Mouse (Mus musculus) hindbrain, embryonic 13.5 days (tissue): Measurements from ENCODE around the gene Mink1. TPM values are rescaled to one million over a fixed set of nuclear protein-coding genes. Genes with fewer than 3 reads are reported as not detected.

ENCODE experiments used
- ATAC-seq: fragments of 200-750 bp; cut with Nextera tagmentation; 2 replicates; pipeline ENCODE4 v1.8.0; 2017; ENCODE audit warnings: moderate TSS enrichment; ENCODE audit not compliant: low FRiP score
- H3K27ac ChIP-seq: fragments of 300-500 bp; sonication (generic); 2 replicates; pipeline ENCODE4 v1.5.1; 2015; ENCODE audit warnings: inconsistent platforms, mild to moderate bottlenecking, moderate library complexity
- H3K27me3 ChIP-seq: fragments of 300-500 bp; sonication (generic); 2 replicates; pipeline ENCODE4 v1.6.1; 2015; ENCODE audit warnings: mild to moderate bottlenecking, inconsistent platforms
- H3K36me3 ChIP-seq: fragments of 300-500 bp; sonication (generic); 2 replicates; pipeline ENCODE4 v1.6.1; 2015; ENCODE audit warnings: mild to moderate bottlenecking, inconsistent platforms
- H3K4me1 ChIP-seq: fragments of 300-500 bp; sonication (generic); replicated peaks from 2 replicates; pipeline ENCODE4 v1.6.1; 2015; ENCODE audit warnings: inconsistent platforms
- H3K4me2 ChIP-seq: fragments of 300-500 bp; sonication (generic); 2 replicates; pipeline ENCODE4 v1.6.1; 2015; ENCODE audit warnings: inconsistent platforms, mild to moderate bottlenecking, moderate library complexity
- H3K4me3 ChIP-seq: fragments of 300-500 bp; sonication (generic); 2 replicates; pipeline ENCODE4 v1.5.1; 2015; ENCODE audit warnings: mild to moderate bottlenecking, inconsistent platforms
- H3K9ac ChIP-seq: fragments of 300-500 bp; sonication (generic); 2 replicates; pipeline ENCODE4 v1.6.1; 2015; ENCODE audit warnings: mild to moderate bottlenecking, inconsistent platforms
- H3K9me3 ChIP-seq: fragments of 300-500 bp; sonication (generic); 2 replicates; pipeline ENCODE4 v1.6.1; 2016; ENCODE audit warnings: inconsistent platforms
- WGBS: fragments of 180-500 bp; shearing (Covaris S2); methylation state at CpG from one replicate; pipeline ENCODE4 v1.1.7; 2015; 5-methylcytosine and 5-hydroxymethylcytosine counted together
- polyA plus RNA-seq: library from polyadenylated mRNA; unstranded; fragments of >200 nt; fragmentation: Nextera tagmentation; extraction: Ambion mirVana; gene quantifications from 2 replicates; pipeline ENCODE4 v1.2.1, GENCODE M21; 2015

The Mink1 gene
- polyA plus RNA-seq, 1 experiment from 2014 or later, result 14.2 TPM

DNA sequence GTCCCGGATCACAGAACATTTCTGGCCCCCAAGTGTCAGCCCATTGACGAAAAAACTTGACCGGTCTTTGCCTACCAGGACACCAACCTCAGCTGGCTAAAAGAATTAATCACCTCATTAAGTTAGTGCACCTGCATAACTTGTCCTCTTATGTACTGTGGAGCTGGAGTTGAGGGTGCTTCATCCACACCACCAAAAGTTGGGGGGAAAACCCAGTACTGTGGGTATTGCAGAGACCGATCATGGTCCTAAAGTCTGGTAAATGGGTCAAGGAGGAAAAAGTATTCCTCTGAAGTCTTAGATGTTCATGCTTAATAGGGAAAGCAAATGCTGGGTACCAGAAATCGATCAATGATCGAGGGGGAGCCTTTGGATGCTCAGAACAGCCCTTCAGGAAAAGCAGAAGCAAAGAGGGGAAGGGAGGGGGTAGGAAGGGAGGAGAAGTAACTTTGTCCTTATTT is 90.2 kb downstream of the Mink1 start:
- Histone ChIP-seq H3K4me1 (peaks cover 72% of the 10 kb centered on the region), H3K4me3 (peak overlapping the region; percentile 100), H3K27ac (peak overlapping the region; percentile 99), H3K9ac (peak overlapping the region; percentile 99), H3K4me2 (peak overlapping the region; percentile 89), H3K9me3 (no peaks in the 10 kb centered on the region), H3K27me3 (0 out of 2 replicates have a peak, but pooled peaks cover 4% of the 10 kb centered on the region), H3K36me3 (peaks cover 39% of the 10 kb centered on the region)
- ATAC-seq, result no peak
- 65% methylated on average over 6 of the region's 6 CpGs for WGBS

DNA sequence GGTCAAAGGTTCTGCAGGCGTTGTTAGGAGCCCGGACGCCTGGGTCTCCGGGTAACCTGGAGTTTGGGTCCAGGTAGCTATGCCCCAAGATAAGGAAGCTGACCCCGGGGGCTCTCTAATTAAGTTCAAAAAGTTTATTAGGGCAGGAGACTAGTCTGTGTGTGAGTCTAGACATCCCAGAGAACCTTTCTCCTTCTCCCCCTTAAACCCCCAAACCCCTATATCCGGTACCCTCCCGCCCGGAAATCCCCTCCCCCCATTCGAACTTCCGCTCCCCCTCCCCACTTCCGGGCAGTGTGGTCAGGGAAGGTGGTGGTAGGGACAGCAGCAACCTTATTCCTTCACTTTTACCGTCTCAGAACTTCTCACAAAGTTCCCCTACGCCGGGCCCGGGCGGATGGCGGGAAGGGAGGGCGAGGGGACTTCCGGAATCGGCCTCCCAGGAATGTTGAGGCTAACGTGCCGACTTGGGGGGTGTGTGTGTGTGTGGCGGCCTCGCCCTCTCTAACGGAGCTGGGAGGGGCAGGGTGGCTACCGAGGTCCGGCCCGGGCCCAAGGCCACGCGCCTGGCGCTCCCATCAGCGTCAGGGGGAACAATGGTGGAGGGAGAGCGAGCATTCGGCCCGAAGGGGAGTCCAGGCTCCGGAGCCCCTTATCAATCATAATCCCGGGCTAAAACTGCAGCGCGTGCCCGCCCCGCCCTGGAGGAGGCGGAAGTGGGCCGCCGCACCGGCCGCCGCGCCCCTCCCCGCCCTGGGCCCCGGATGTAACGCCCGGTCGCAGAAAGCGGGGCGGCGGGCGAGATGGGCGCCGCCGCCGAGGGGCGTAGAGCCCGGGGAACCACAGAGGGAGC is 90.9 kb downstream of the Mink1 start:
- WGBS, result under 1% methylated on average over 50 of the region's 63 CpGs
- Histone ChIP-seq H3K9me3 (no peaks in the 10 kb centered on the region), H3K4me2 (peak overlapping the region; percentile 89), H3K4me3 (peak overlapping the region; percentile 100), H3K27me3 (0 out of 2 replicates have a peak, but pooled peaks cover 4% of the 10 kb centered on the region), H3K36me3 (peaks cover 39% of the 10 kb centered on the region), H3K27ac (peak overlapping the region; percentile 99), H3K9ac (peak overlapping the region; percentile 99), H3K4me1 (peaks cover 65% of the 10 kb centered on the region)
- peak; percentile 60 for ATAC-seq

DNA sequence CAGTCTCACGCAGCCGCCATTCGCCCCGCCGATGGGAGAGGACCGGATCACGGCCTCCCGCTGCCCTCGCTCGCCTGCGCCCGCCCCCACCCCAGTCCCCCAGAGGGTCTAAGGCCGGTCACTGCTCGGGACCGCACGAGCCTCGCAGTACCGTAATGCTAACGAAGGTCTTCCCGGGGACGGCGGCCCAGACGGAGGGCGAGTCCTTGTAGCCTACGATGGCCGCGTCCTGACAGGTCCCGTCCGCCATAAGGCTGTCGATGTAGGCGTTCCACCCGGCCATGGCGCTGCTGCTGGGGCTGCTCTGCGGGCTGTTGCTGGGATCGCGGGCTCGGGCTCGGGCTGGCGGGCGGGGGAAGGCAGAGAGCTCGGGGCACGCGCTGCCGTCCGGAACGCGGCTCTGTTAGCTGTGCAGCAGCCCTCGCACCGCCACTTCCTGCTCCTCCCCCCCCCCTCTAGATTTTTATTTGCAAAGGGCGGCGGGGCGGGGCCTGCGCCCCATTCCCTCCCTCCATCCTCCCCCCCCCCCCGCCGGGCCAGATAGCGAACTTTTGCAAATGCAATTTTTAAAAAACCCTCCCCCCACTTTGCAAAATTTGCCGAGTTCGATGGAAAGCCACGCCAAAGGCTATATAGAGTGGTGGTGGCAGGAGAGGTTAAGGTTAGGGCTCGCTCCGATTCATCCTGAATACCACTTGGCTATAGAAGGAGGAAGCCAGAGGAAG is 91.7 kb downstream of the Mink1 start, which contains the start of gene Pfn1:
Pfn1 (minus strand) TSS at position 447 of the 725 bp plus-strand sequence.
- Histone ChIP-seq H3K4me1 (peaks cover 57% of the 10 kb centered on the region), H3K27me3 (0 out of 2 replicates have a peak, but pooled peaks cover 4% of the 10 kb centered on the region), H3K4me2 (peak within 1 kb of the TSS; percentile 89), H3K4me3 (peak within 1 kb of the TSS; percentile 100), H3K9me3 (no peaks in the 10 kb centered on the region), H3K27ac (peak within 1 kb of the TSS; percentile 99), H3K9ac (peak within 1 kb of the TSS; percentile 99), H3K36me3 (peaks cover 36% of the 10 kb centered on the region)
- ATAC-seq, result peak; percentile 55
- under 1% methylated on average over 53 of the region's 61 CpGs for WGBS

DNA sequence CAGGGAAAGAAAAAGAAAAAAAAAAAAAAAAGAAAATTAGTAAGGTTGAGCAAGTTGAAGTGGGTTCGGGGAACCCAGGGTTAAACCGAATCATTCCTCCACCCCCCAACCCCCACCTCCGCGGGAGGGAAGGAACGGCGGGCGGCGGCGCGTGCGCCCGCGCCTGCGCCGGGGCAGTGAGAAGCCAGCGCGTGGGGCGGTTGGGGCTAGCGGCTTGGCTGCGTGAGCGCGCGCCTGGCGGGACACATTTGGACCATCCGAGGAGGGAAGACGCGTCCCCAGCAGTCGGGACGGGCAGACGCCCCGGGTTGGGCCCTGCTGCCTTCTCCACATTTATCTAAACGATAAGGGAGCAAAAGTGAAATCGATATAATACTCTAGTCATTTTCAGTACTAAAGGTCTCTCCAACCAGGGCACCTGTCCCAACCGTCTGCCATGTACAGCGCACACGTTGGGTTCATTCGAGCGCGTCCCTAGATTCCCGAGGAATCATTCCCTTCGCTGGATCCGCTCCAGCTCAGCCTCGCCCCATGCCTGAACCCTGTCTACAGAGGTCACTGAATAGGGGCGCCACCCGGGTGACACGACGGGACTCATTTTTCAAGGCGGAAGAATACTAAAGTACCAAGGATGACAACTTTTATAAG is 92.4 kb downstream of the Mink1 start:
- Histone ChIP-seq H3K9ac (peak overlapping the region; percentile 99), H3K27ac (peak overlapping the region; percentile 99), H3K27me3 (0 out of 2 replicates have a peak, but pooled peaks cover 4% of the 10 kb centered on the region), H3K4me2 (peak overlapping the region; percentile 89), H3K4me3 (peak overlapping the region; percentile 100), H3K4me1 (peaks cover 52% of the 10 kb centered on the region), H3K36me3 (peaks cover 33% of the 10 kb centered on the region), H3K9me3 (no peaks in the 10 kb centered on the region)
- peak; percentile 61 for ATAC-seq
- WGBS, result under 1% methylated on average over 48 of the region's 48 CpGs

DNA sequence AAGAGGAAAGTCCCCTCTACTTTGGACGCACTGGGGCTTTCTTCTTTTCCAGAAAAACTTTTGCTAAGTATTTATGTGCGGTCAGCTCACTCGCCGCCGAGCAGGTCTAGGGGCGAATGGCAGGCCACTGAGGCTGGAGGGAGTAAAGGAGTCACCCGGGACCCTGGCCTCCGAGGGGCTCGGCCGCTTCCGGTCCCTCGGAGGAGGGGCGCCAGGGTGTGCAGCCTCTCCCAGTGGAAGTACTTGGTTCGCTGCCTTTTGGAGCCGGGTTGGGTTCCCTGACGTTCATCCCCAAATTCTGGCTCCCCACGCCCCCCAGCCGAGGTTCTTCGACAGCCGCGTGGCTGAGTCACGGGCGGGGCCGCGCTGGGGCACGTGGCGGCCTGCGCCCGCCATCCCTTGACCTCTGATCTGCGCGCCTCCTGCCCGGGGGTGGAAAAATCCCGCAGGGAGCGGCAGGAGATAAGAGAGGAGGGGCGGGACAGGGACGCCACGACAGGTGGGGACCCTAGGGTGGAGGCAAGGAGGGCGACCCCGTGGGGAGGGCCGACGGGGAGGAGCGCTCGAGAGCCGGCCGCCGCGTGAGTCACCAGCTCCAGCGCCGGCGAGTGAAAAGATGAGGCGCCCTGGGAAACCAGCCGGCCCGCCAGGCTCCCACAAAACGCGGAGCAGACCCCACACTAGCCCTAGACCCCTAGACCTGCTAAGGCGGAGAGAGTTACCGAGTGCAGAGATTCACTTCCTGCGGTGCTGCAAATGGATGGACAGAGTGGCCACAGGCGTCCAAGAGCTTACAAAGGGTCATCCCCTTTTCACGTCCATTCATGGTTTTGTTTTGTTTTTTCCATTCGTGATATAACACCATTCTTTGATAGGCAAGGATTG is 93.1 kb downstream of the Mink1 start:
- H3K9ac ChIP-seq, result peak overlapping the region; percentile 99
- H3K4me3 ChIP-seq, result peak overlapping the region; percentile 100
- ATAC-seq, result no peak
- peak overlapping the region; percentile 89 for H3K4me2 ChIP-seq
- peaks cover 30% of the 10 kb centered on the region for H3K36me3 ChIP-seq
- peaks cover 46% of the 10 kb centered on the region for H3K4me1 ChIP-seq
- WGBS, result under 1% methylated on average over 61 of the region's 61 CpGs
- peak overlapping the region; percentile 99 for H3K27ac ChIP-seq
- H3K27me3 ChIP-seq, result 0 out of 2 replicates have a peak, but pooled peaks cover 4% of the 10 kb centered on the region
- no peaks in the 10 kb centered on the region for H3K9me3 ChIP-seq

GRCm38 (mm10) chr11:70656456-70656927 is 93.8 kb downstream of the Mink1 start:
- 0 out of 2 replicates have a peak overlapping the region, but pooled peaks have one; percentile 99 for H3K27ac ChIP-seq
- peaks cover 30% of the 10 kb centered on the region for H3K36me3 ChIP-seq
- peak overlapping the region; percentile 99 for H3K9ac ChIP-seq
- H3K4me1 ChIP-seq, result peaks cover 41% of the 10 kb centered on the region
- H3K4me3 ChIP-seq, result peak overlapping the region; percentile 100
- no peaks in the 10 kb centered on the region for H3K9me3 ChIP-seq
- 0 out of 2 replicates have a peak, but pooled peaks cover 4% of the 10 kb centered on the region for H3K27me3 ChIP-seq
- H3K4me2 ChIP-seq, result peak overlapping the region; percentile 89
- WGBS, result 3% methylated on average over 16 of the region's 16 CpGs
- no peak for ATAC-seq

DNA sequence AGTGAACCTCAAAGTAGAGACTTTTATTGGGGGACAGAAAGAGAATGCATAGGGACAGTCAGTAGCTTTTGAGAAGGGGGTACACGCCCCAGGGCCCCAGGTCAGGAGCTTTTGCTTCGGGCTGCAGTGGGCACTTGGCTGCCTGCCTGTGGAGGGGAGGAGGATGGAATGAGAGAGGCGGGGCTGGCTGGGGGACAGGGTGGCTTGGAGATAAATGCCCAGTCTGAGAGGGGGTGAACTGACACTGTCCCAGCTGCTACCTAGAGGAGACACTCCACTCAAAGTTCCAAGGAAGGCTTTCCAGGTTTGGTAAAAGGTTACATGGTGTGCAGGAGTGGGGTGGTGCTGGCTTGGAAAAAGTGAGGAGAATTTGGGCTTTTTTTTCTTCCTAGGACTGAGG is 94.3 kb downstream of the Mink1 start, which contains the start of gene Eno3:
Eno3 (plus strand) TSS at position 239 of the 400 bp plus-strand sequence.
- peak within 1 kb of the TSS; percentile 100 for H3K4me3 ChIP-seq
- H3K4me2 ChIP-seq, result peak within 1 kb of the TSS; percentile 89
- no peak for ATAC-seq
- WGBS, result 7% methylated on average over 3 of the region's 3 CpGs
- peak within 1 kb of the TSS; percentile 99 for H3K9ac ChIP-seq
- peaks cover 28% of the 10 kb centered on the region for H3K36me3 ChIP-seq
- H3K27me3 ChIP-seq, result 0 out of 2 replicates have a peak, but pooled peaks cover 4% of the 10 kb centered on the region
- H3K27ac ChIP-seq, result peak within 1 kb of the TSS; percentile 99; the same call in 1 of the 2 replicates
- no peaks in the 10 kb centered on the region for H3K9me3 ChIP-seq
- H3K4me1 ChIP-seq, result peaks cover 37% of the 10 kb centered on the region

GRCm38 (mm10) chr11:70657573-70657972 is 94.9 kb downstream of the Mink1 start:
- Histone ChIP-seq H3K27ac (no peak overlapping the region), H3K4me3 (no peak overlapping the region), H3K4me2 (no peak overlapping the region), H3K27me3 (0 out of 2 replicates have a peak, but pooled peaks cover 4% of the 10 kb centered on the region), H3K9ac (no peak overlapping the region), H3K36me3 (peaks cover 29% of the 10 kb centered on the region), H3K9me3 (no peaks in the 10 kb centered on the region), H3K4me1 (peaks cover 31% of the 10 kb centered on the region)
- 60% methylated on average over 6 of the region's 6 CpGs for WGBS
- ATAC-seq, result no peak

DNA sequence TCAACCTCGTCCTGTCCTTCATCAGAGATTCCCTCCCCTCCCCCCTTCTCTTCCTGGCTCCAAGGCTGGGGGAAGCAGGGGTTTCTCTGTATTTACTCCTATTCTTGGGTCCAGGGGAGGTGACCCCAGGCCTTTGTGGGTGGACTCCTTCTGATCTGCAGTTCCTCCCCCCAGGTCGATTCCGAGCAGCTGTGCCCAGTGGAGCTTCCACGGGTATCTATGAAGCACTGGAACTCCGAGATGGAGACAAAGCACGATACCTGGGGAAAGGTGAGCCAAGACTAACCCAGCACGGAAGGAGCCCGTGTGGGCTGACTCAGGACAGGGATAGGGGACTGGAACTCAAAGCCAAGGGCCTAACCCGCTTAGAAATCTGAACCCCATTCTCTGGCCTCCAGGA is 95.3 kb downstream of the Mink1 start:
- Histone ChIP-seq H3K4me3 (no peak overlapping the region), H3K36me3 (peaks cover 31% of the 10 kb centered on the region), H3K9ac (no peak overlapping the region), H3K4me1 (peaks cover 26% of the 10 kb centered on the region), H3K9me3 (no peaks in the 10 kb centered on the region), H3K27ac (no peak overlapping the region), H3K4me2 (no peak overlapping the region), H3K27me3 (0 out of 2 replicates have a peak, but pooled peaks cover 4% of the 10 kb centered on the region)
- ATAC-seq, result no peak
- WGBS, result 69% methylated on average over 9 of the region's 9 CpGs

GRCm38 (mm10) chr11:70658521-70658920 is 95.8 kb downstream of the Mink1 start:
- no peak overlapping the region for H3K4me2 ChIP-seq
- 0 out of 2 replicates have a peak, but pooled peaks cover 4% of the 10 kb centered on the region for H3K27me3 ChIP-seq
- H3K4me1 ChIP-seq, result peaks cover 21% of the 10 kb centered on the region
- H3K9ac ChIP-seq, result no peak overlapping the region
- H3K27ac ChIP-seq, result no peak overlapping the region
- H3K36me3 ChIP-seq, result peaks cover 36% of the 10 kb centered on the region
- no peak for ATAC-seq
- no peak overlapping the region for H3K4me3 ChIP-seq
- WGBS, result 89% methylated on average over 5 of the region's 5 CpGs
- no peaks in the 10 kb centered on the region for H3K9me3 ChIP-seq

DNA sequence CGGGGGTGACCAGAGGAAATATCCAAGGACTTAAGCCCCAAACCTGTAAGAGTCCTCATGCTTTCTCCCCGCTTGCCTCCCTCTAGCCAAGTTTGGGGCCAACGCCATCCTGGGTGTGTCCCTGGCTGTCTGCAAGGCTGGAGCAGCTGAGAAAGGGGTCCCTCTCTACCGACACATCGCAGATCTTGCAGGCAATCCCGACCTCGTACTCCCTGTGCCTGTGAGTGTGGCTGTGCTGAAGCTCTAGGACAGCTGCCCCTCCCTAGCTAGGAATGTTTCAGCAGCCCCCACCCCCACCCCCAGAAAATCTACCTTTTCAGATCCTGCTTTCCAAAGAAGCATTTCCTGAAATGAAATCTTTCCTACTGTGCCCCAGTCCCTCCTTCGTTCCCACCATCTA is 96.3 kb downstream of the Mink1 start:
- H3K36me3 ChIP-seq, result peaks cover 40% of the 10 kb centered on the region
- no peak overlapping the region for H3K4me2 ChIP-seq
- H3K27ac ChIP-seq, result no peak overlapping the region
- 78% methylated on average over 8 of the region's 8 CpGs for WGBS
- no peak overlapping the region for H3K9ac ChIP-seq
- H3K27me3 ChIP-seq, result 0 out of 2 replicates have a peak, but pooled peaks cover 4% of the 10 kb centered on the region
- no peaks in the 10 kb centered on the region for H3K9me3 ChIP-seq
- H3K4me1 ChIP-seq, result peaks cover 21% of the 10 kb centered on the region
- no peak overlapping the region for H3K4me3 ChIP-seq
- ATAC-seq, result no peak
